Mouse (Mus musculus): ENCODE measurements around the gene Cers2.

DNA sequence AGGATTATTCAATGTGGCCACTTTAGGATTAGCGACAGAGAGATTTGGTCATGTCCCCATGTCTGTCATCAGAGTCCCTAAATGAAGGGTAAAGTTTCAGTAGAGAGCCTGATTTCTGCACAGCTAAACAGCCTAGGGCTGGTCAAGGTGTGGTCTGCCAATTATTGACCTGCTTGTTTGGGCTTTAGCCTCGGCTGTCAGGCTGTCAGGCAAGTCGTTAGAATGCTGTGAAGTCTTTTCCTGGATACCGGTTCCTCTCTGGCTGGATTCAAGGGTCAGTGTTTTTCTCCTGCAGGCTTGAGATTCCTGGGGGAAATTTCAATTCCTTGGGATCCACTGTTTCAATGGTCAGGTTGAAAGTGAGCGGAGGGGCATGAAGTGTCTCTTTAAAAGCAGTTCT, 28.6 kb upstream of the Cers2 start:
- TF ChIP-seq POLR2A (IDR thresholded peaks at IDR 0.05; ENCODE audit: low read depth, low read length) (no peak), CTCF (IDR thresholded peaks at IDR 0.05; ENCODE audit: borderline replicate concordance, insufficient read depth, low read length) (no peak)

Measured in embryonic fibroblast, embryonic 13.5 days (primary cell).